Comparison of ENCODE assay signal across 9 mouse cellular contexts in the genomic region with DNA sequence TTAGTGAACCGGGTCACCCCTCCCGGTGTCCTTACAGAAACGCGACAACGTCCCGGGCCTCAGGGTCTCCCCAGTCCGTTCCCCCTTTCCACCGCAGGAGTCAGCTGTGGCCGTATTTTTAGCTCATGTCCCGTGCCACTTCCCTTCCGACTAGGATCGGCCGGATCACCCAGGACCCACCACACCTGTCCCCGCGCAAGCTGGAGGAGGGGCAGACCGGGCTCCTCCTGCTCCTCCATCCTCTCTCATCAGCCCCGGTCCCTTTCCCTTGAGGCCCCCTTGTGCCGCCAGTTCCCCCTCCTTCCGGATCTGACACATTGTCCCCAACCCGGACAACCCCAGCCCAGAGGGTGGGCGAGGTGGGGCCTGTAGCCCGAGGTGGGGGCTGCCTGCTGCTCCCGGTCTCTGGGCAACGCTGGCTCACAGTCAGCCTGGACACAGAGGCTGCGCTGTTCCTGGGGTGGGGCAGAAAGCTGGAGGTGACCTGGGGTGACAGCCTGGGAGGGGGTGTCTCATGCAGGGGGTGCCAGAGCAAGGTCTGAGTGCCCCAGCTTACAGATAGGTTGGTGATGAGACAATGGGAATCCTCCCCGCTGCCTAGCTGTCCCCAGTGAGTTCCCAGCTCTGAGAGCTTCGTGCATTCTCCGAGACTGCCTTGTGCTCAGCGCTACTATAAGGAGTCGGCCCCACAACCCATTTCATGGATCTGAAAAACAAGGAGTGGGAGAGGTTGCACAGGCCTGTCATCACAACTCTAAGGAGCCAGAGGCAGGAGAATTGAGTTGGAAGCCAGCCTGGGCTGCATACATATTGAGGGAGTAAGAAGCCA. TPM values are rescaled to one million over a fixed set of nuclear protein-coding genes. Genes with fewer than 3 reads are reported as not detected.
DNase-seq lines count a peak whose midpoint lies in the region; ATAC-seq and TF ChIP-seq lines count a peak whose summit lies in the region.
"Had no signal": no experiment of that assay in that cellular context is flagged by ENCODE, and none has a peak within 500 bp of the region (broad histone marks: within the 10 kb centered on the region; RNA-seq: fewer than 3 reads in every experiment).

No protein-coding gene starts in this region.

- no peak for TF ChIP-seq CTCF in lung, embryonic 14.5 days (IDR thresholded peaks at IDR 0.05; ENCODE audit: low read depth)
- TF ChIP-seq CTCF in intestine, postnatal 0 days (IDR thresholded peaks at IDR 0.05; ENCODE audit: low read depth) = no peak

- H3K9me3 ChIP-seq in lung, embryonic 14.5 days (ENCODE audit: low read depth, low read length) = no peaks in the 10 kb centered on the region
- H3K9me3 ChIP-seq in forebrain, embryonic 11.5 days (ENCODE audit: control insufficient read depth, low read length) = no peaks in the 10 kb centered on the region
- H3K9me3 ChIP-seq in intestine, postnatal 0 days (ENCODE audit: control insufficient read depth) = no peaks in the 10 kb centered on the region
- no peaks in the 10 kb centered on the region for H3K9me3 ChIP-seq in neural tube, embryonic 15.5 days (replicated peaks)

- H3K4me3 ChIP-seq in lung, embryonic 14.5 days (ENCODE audit: low read depth, low read length) = peak overlapping the region; percentile 23; the same call in 1 of the 2 replicates
- peak overlapping the region; percentile 9; the same call in 1 of the 2 replicates for H3K4me3 ChIP-seq in forebrain, embryonic 11.5 days (ENCODE audit: low read depth, low read length)
- no peak overlapping the region for H3K4me3 ChIP-seq in intestine, postnatal 0 days (ENCODE audit: low read depth, low read length)
- peak overlapping the region; percentile 40 for H3K4me3 ChIP-seq in neural tube, embryonic 15.5 days (replicated peaks)

- DNase-seq in lung, embryonic 14.5 days = no peak
- DNase-seq in lung, postnatal 10 days = no peak
- DNase-seq in forebrain, embryonic 11.5 days (ENCODE audit: low spot score) = no peak
- no peak for DNase-seq in adrenal gland, postnatal 10 days
- DNase-seq in spleen, adult 12 weeks (ENCODE audit: low spot score) = no peak
- DNase-seq in left cerebral cortex, adult 9 months (ENCODE audit: low spot score in 2 of 2) = no peak
- DNase-seq: layer of hippocampus, adult 9-11 months had no signal

- peak overlapping the region; percentile 20 for H3K9ac ChIP-seq in lung, embryonic 14.5 days
- H3K9ac ChIP-seq in forebrain, embryonic 11.5 days (ENCODE audit: low read length) = peak overlapping the region; percentile 35
- no peak overlapping the region for H3K9ac ChIP-seq in intestine, postnatal 0 days (ENCODE audit: low read depth, low read length)
- peak overlapping the region; percentile 55 for H3K9ac ChIP-seq in neural tube, embryonic 15.5 days (replicated peaks)

- peak overlapping the region; percentile 48 for H3K4me2 ChIP-seq in lung, embryonic 14.5 days
- peak overlapping the region; percentile 37 for H3K4me2 ChIP-seq in forebrain, embryonic 11.5 days (ENCODE audit: low read depth, low read length, severe bottlenecking)
- peak overlapping the region; percentile 30 for H3K4me2 ChIP-seq in intestine, postnatal 0 days (replicated peaks; ENCODE audit: low read depth)
- H3K4me2 ChIP-seq in neural tube, embryonic 15.5 days = peak overlapping the region; percentile 82

- no peaks in the 10 kb centered on the region for H3K36me3 ChIP-seq in lung, embryonic 14.5 days (ENCODE audit: insufficient read depth)
- H3K36me3 ChIP-seq in forebrain, embryonic 11.5 days (ENCODE audit: control insufficient read depth, insufficient read depth, low read length) = no peaks in the 10 kb centered on the region
- H3K36me3 ChIP-seq in intestine, postnatal 0 days (ENCODE audit: control insufficient read depth, insufficient read depth) = no peaks in the 10 kb centered on the region
- no peaks in the 10 kb centered on the region for H3K36me3 ChIP-seq in neural tube, embryonic 15.5 days

- ATAC-seq in lung, embryonic 14.5 days (ENCODE audit: insufficient read depth) = no peak
- peak; percentile 19; the same call in 1 of the 2 replicates for ATAC-seq in forebrain, embryonic 11.5 days (replicated peaks; ENCODE audit: low FRiP score)
- ATAC-seq in intestine, postnatal 0 days = no peak
- ATAC-seq in neural tube, embryonic 15.5 days (ENCODE audit: low FRiP score) = peak; percentile 51

- H3K4me1 ChIP-seq in lung, embryonic 14.5 days (ENCODE audit: insufficient read depth) = 0 out of 2 replicates have a peak, but pooled peaks cover 5% of the 10 kb centered on the region
- peaks cover 6% of the 10 kb centered on the region for H3K4me1 ChIP-seq in forebrain, embryonic 11.5 days (replicated peaks; ENCODE audit: control insufficient read depth, insufficient read depth, low read length)
- H3K4me1 ChIP-seq in intestine, postnatal 0 days (replicated peaks; ENCODE audit: control insufficient read depth, insufficient read depth, low read length) = no peaks in the 10 kb centered on the region; the same call in 1 of the 2 replicates
- peaks cover 20% of the 10 kb centered on the region for H3K4me1 ChIP-seq in neural tube, embryonic 15.5 days

- WGBS in lung, embryonic 14.5 days = 3% methylated on average over 30 of the region's 30 CpGs
- WGBS in forebrain, embryonic 11.5 days = 1% methylated on average over 30 of the region's 30 CpGs
- 3% methylated on average over 26 of the region's 30 CpGs for WGBS in intestine, postnatal 0 days
- WGBS in neural tube, embryonic 15.5 days = under 1% methylated on average over 30 of the region's 30 CpGs

- peaks cover 52% of the 10 kb centered on the region for H3K27me3 ChIP-seq in lung, embryonic 14.5 days (ENCODE audit: insufficient read depth, low read length)
- H3K27me3 ChIP-seq in forebrain, embryonic 11.5 days (ENCODE audit: control insufficient read depth, insufficient read depth, low read length) = peaks cover 22% of the 10 kb centered on the region
- peaks cover 36% of the 10 kb centered on the region for H3K27me3 ChIP-seq in intestine, postnatal 0 days (replicated peaks; ENCODE audit: control insufficient read depth, insufficient read depth, low read length)
- peaks cover 53% of the 10 kb centered on the region for H3K27me3 ChIP-seq in neural tube, embryonic 15.5 days (replicated peaks)

- H3K27ac ChIP-seq in lung, embryonic 14.5 days (ENCODE audit: low read depth) = no peak overlapping the region
- no peak overlapping the region for H3K27ac ChIP-seq in forebrain, embryonic 11.5 days (ENCODE audit: low read depth, low read length)
- no peak overlapping the region for H3K27ac ChIP-seq in intestine, postnatal 0 days (ENCODE audit: low read depth, low read length)
- H3K27ac ChIP-seq in neural tube, embryonic 15.5 days (replicated peaks) = no peak overlapping the region

RNA-seq across cellular contexts. Expression of a gene that starts 8.9 kb away (rescaled TPM):
- 1.7 and 1.8 TPM in 2 replicates for polyA plus RNA-seq in lung, embryonic 14.5 days (2014; fragmentation: Nextera tagmentation; extraction: Ambion mirVana)
- 1.4 and 2.5 TPM in 2 replicates for polyA plus RNA-seq in forebrain, embryonic 11.5 days (2014; fragmentation: Nextera tagmentation; extraction: Ambion mirVana)
- polyA plus RNA-seq in intestine, postnatal 0 days (2015; fragmentation: Nextera tagmentation; extraction: Ambion mirVana) = 0.94 and 1.1 TPM in 2 replicates
- polyA plus RNA-seq in neural tube, embryonic 15.5 days (2015; fragmentation: Nextera tagmentation; extraction: Ambion mirVana) = 12.3 and 16.2 TPM in 2 replicates
- 10 to 100 TPM; 13.3 to 14.9 TPM for total RNA-seq in adrenal gland, postnatal 10 days (2021)

RNA-seq across cellular contexts. Expression of a gene that starts 13.3 kb away (rescaled TPM):
- polyA plus RNA-seq in lung, embryonic 14.5 days (2014; fragmentation: Nextera tagmentation; extraction: Ambion mirVana) = 14.5 and 16.2 TPM in 2 replicates
- polyA plus RNA-seq in forebrain, embryonic 11.5 days (2014; fragmentation: Nextera tagmentation; extraction: Ambion mirVana) = 7.7 and 8.4 TPM in 2 replicates
- 4.6 and 5.1 TPM in 2 replicates for polyA plus RNA-seq in intestine, postnatal 0 days (2015; fragmentation: Nextera tagmentation; extraction: Ambion mirVana)
- 10.5 and 10.6 TPM in 2 replicates for polyA plus RNA-seq in neural tube, embryonic 15.5 days (2015; fragmentation: Nextera tagmentation; extraction: Ambion mirVana)
- 10 to 100 TPM in 1 of 2 experiments, 1 to 10 TPM in 1; 9.5 to 11.0 TPM for total RNA-seq in adrenal gland, postnatal 10 days (2021)

RNA-seq across cellular contexts. Expression of a gene that starts 27.2 kb away (rescaled TPM):
- polyA plus RNA-seq in lung, embryonic 14.5 days (2014; fragmentation: Nextera tagmentation; extraction: Ambion mirVana) = 0.17 TPM in 1 of 2 replicates, not detected in the other
- 0.17 and 0.51 TPM in 2 replicates for polyA plus RNA-seq in forebrain, embryonic 11.5 days (2014; fragmentation: Nextera tagmentation; extraction: Ambion mirVana)
- polyA plus RNA-seq in intestine, postnatal 0 days (2015; fragmentation: Nextera tagmentation; extraction: Ambion mirVana) = 3.6 and 3.9 TPM in 2 replicates
- polyA plus RNA-seq in neural tube, embryonic 15.5 days (2015; fragmentation: Nextera tagmentation; extraction: Ambion mirVana) = 0.22 and 0.63 TPM in 2 replicates
- total RNA-seq in adrenal gland, postnatal 10 days (2021) = 10 to 100 TPM; 41.0 to 55.6 TPM

RNA-seq across cellular contexts. Expression of a gene that starts 31.6 kb away (rescaled TPM):
- 0.34 and 0.86 TPM in 2 replicates for polyA plus RNA-seq in lung, embryonic 14.5 days (2014; fragmentation: Nextera tagmentation; extraction: Ambion mirVana)
- polyA plus RNA-seq in forebrain, embryonic 11.5 days (2014; fragmentation: Nextera tagmentation; extraction: Ambion mirVana) = 0.21 TPM in 1 of 2 replicates, not detected in the other
- polyA plus RNA-seq in intestine, postnatal 0 days (2015; fragmentation: Nextera tagmentation; extraction: Ambion mirVana) = 0.10 TPM in 1 of 2 replicates, not detected in the other
- polyA plus RNA-seq in neural tube, embryonic 15.5 days (2015; fragmentation: Nextera tagmentation; extraction: Ambion mirVana) = 2.4 and 2.7 TPM in 2 replicates
- 100 to 1,000 TPM; 102 to 111 TPM for total RNA-seq in adrenal gland, postnatal 10 days (2021)

RNA-seq across cellular contexts. Expression of a gene that starts 34.7 kb away (rescaled TPM):
- 93.0 and 95.3 TPM in 2 replicates for polyA plus RNA-seq in lung, embryonic 14.5 days (2014; fragmentation: Nextera tagmentation; extraction: Ambion mirVana)
- polyA plus RNA-seq in forebrain, embryonic 11.5 days (2014; fragmentation: Nextera tagmentation; extraction: Ambion mirVana) = 55.4 and 64.0 TPM in 2 replicates
- polyA plus RNA-seq in intestine, postnatal 0 days (2015; fragmentation: Nextera tagmentation; extraction: Ambion mirVana) = 83.5 and 90.5 TPM in 2 replicates
- polyA plus RNA-seq in neural tube, embryonic 15.5 days (2015; fragmentation: Nextera tagmentation; extraction: Ambion mirVana) = 80.3 and 82.3 TPM in 2 replicates
- total RNA-seq in adrenal gland, postnatal 10 days (2021) = 10 to 100 TPM; 55.6 to 61.9 TPM

Comparison
In these comparisons a context has a peak if more than half of its experiments do, and no peak if none do; other contexts are left out.
1. ATAC-seq: peak in forebrain, embryonic 11.5 days (single experiment) and neural tube, embryonic 15.5 days (single experiment); none in lung, embryonic 14.5 days (single experiment) and intestine, postnatal 0 days (single experiment).
2. H3K4me2 ChIP-seq: peak in every context shown above with its lines; median percentile 82 in neural tube, embryonic 15.5 days; 48 in lung, embryonic 14.5 days; 37 in forebrain, embryonic 11.5 days; 30 in intestine, postnatal 0 days.